Mouse (Mus musculus) small intestine, adult 2 months (tissue): Measurements from ENCODE around the gene Cenpu. TPM values are rescaled to one million over a fixed set of nuclear protein-coding genes. Genes with fewer than 3 reads are reported as not detected.

Experiments used
- H3K27ac ChIP-seq: fragments of 200-500 bp; 2 replicates; pipeline ENCODE4 v1.5.1; 2012; ENCODE audit warnings: low read depth, low read length, control low read depth, inconsistent platforms; ENCODE audit not compliant: insufficient read depth
- H3K27me3 ChIP-seq: fragments of 200-500 bp; 2 replicates; pipeline ENCODE4 v1.6.1; 2012; ENCODE audit warnings: mild to moderate bottlenecking, moderate library complexity, low read length, inconsistent platforms; ENCODE audit not compliant: control insufficient read depth, insufficient read depth
- H3K36me3 ChIP-seq: fragments of 200-500 bp; 2 replicates; pipeline ENCODE4 v1.6.1; 2012; ENCODE audit warnings: mild to moderate bottlenecking, low read length, control low read depth, inconsistent platforms; ENCODE audit not compliant: control insufficient read depth, insufficient read depth
- H3K4me1 ChIP-seq: fragments of 200-500 bp; 2 replicates; pipeline ENCODE4 v1.6.1; 2012; ENCODE audit warnings: low read length, inconsistent platforms, mixed read lengths; ENCODE audit not compliant: control insufficient read depth, insufficient read depth, insufficient read length
- H3K4me3 ChIP-seq: fragments of 200-500 bp; 2 replicates; pipeline ENCODE4 v1.5.1; 2012; ENCODE audit warnings: low read depth, mild to moderate bottlenecking, control low read depth, inconsistent platforms, low read length, moderate library complexity
- CTCF ChIP-seq: fragments of 200-500 bp; IDR thresholded peaks from 2 replicates; pipeline ENCODE4 v1.5.1; 2012; ENCODE audit warnings: low read depth, mild to moderate bottlenecking, control low read depth, inconsistent platforms, low read length, moderate library complexity, mixed read lengths; ENCODE audit not compliant: insufficient replicate concordance, insufficient read length; ENCODE audit errors: extremely low read depth
- POLR2A ChIP-seq: fragments of 200-500 bp; IDR thresholded peaks from 2 replicates; pipeline ENCODE4 v1.6.1; 2012; ENCODE audit warnings: low read depth, mild to moderate bottlenecking, control low read depth, inconsistent platforms, low read length, moderate library complexity
- WGBS: fragments of 180-500 bp; shearing (Covaris S2); methylation state at CpG from one replicate; pipeline ENCODE4 v1.1.7; 2018; 5-methylcytosine and 5-hydroxymethylcytosine counted together
- polyA plus RNA-seq: library from polyadenylated mRNA; depleted of rRNA; stranded (reverse); fragments of >200 nt; gene quantifications from 2 replicates; pipeline ENCODE4 v1.2.3, GENCODE M21; 2012; rRNA removed

Cenpu gene
- polyA plus RNA-seq, 1 experiment = 1.5 TPM

DNA sequence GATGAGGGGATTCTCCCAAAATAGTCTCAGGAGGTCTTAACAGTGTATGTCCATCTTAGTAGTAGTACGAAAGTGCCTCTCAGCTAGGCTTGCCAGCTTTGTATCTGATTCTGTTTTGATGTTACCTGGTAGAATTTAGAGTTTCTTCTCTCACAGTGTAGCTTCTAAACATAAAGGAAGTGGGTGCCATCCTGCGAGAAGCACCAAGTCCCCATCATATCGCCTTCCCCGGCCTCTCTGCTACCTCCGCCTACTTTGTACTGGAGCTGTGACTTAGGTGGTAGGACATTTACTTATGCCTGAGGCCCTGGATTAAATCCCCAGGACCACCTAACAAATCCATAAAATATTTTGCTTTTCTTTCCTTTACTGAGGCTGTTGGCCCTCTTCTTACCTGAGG, 74.8 kb downstream of the Cenpu start:
- H3K4me3 ChIP-seq = no peak overlapping the region

GRCm38 (mm10) chr8:46627881-46628280, 76.1 kb downstream of the Cenpu start:
- Histone ChIP-seq H3K4me3 (no peak overlapping the region), H3K27me3 (no peaks in the 10 kb centered on the region), H3K27ac (no peak overlapping the region), H3K4me1 (peaks cover 13% of the 10 kb centered on the region; the same call in 1 of the 2 replicates), H3K36me3 (peaks cover 14% of the 10 kb centered on the region)
- WGBS = 77% methylated on average over 7 of the region's 7 CpGs
- TF ChIP-seq CTCF = no peak
- no peak for TF ChIP-seq POLR2A

More for the DNA sequence above, 74.8 kb downstream of the Cenpu start:
- Histone ChIP-seq H3K36me3 (peaks cover 7% of the 10 kb centered on the region), H3K27ac (no peak overlapping the region), H3K4me1 (peaks cover 13% of the 10 kb centered on the region; the same call in 1 of the 2 replicates), H3K27me3 (no peaks in the 10 kb centered on the region)
- no peak for TF ChIP-seq POLR2A
- TF ChIP-seq CTCF = no peak
- 94% methylated on average over 5 of the region's 5 CpGs for WGBS

DNA sequence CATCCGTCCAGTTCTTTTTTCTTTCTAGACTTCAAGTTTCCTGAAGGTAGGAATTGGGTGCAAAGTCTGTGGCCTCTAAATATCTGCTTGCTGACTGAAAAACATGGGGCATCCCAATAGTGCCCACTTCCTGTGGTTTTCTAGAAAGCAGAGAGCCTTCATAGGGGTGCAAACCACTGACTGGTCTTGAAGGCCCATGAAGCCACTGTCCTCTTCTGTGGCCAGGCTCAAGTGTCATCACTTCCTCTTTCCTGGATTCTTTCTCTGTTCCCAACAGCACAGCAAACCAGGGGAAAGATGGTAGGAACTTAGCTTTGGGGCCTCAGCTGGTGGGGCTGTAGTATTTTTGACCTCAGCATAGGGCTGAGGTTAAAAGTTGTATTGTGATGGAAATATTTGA, 76.8 kb downstream of the Cenpu start:
- Histone ChIP-seq H3K27me3 (no peaks in the 10 kb centered on the region), H3K4me3 (no peak overlapping the region), H3K27ac (no peak overlapping the region), H3K4me1 (peaks cover 12% of the 10 kb centered on the region; the same call in 1 of the 2 replicates), H3K36me3 (peaks cover 21% of the 10 kb centered on the region)
- WGBS = 88% methylated on average over 1 of the region's 1 CpGs
- TF ChIP-seq POLR2A (no peak), CTCF (no peak)

Other genes starting within 250 kb of the Cenpu start
- 17.6 and 23.0 TPM in 2 replicates for gene Acsl1, start 81.0 kb upstream of the Cenpu start, polyA plus RNA-seq
- gene Primpol, start 65.2 kb downstream of the Cenpu start, polyA plus RNA-seq = 0.42 and 0.79 TPM in 2 replicates
- gene Casp3, start 65.3 kb downstream of the Cenpu start, polyA plus RNA-seq = 5.3 and 6.7 TPM in 2 replicates
- gene Irf2, start 187.7 kb downstream of the Cenpu start, polyA plus RNA-seq = 10.5 and 29.6 TPM in 2 replicates